Mouse (Mus musculus): ENCODE data around the gene Cckbr. TPM values are rescaled to one million over a fixed set of nuclear protein-coding genes. Genes with fewer than 3 reads are reported as not detected.

Gene Cckbr
- total and polyA plus RNA-seq, 3 experiments: not detected

GRCm38 (mm10) chr7:105513845-105514291 lies 88.3 kb downstream of the Cckbr start:
- H3K9ac ChIP-seq (ENCODE audit: control insufficient read depth, low read depth, low read length, poor library complexity, severe bottlenecking): no peak overlapping the region
- H3K9me3 ChIP-seq (replicated peaks; ENCODE audit: insufficient read depth, low read length): no peaks in the 10 kb centered on the region
- no peaks in the 10 kb centered on the region for H3K4me1 ChIP-seq (ENCODE audit: control insufficient read depth in 1 of 2, insufficient read depth in 2 of 2, low read length in 2 of 2)
- H3K36me3 ChIP-seq (ENCODE audit: control insufficient read depth in 1 of 2, insufficient read depth in 2 of 2, low read length in 2 of 2): no peaks in the 10 kb centered on the region
- TF ChIP-seq MAX (IDR thresholded peaks at IDR 0.05; ENCODE audit: low read length) (no peak), MYB (IDR thresholded peaks at IDR 0.05; ENCODE audit: low read depth, low read length) (no peak), USF1 (IDR thresholded peaks at IDR 0.05; ENCODE audit: low read depth, low read length) (no peak), EP300 (IDR thresholded peaks at IDR 0.05; ENCODE audit: low read depth in 1 of 2, low read length in 2 of 2) (no peak), ZC3H11A (IDR thresholded peaks at IDR 0.05; ENCODE audit: low read depth, low read length) (no peak), E2F4 (IDR thresholded peaks at IDR 0.05; ENCODE audit: borderline replicate concordance, low read depth, low read length) (no peak), JUND (IDR thresholded peaks at IDR 0.05; ENCODE audit: low read depth, low read length) (no peak), MYC (IDR thresholded peaks at IDR 0.05; ENCODE audit: low read depth, low read length) (no peak), TBP (IDR thresholded peaks at IDR 0.05; ENCODE audit: low read depth, low read length) (no peak), ZMIZ1 (IDR thresholded peaks at IDR 0.05; ENCODE audit: low read depth, low read length) (no peak), BHLHE40 (IDR thresholded peaks at IDR 0.05; ENCODE audit: borderline replicate concordance, low read depth, low read length) (no peak), MXI1 (IDR thresholded peaks at IDR 0.05; ENCODE audit: low read depth, low read length) (no peak), CTCF (IDR thresholded peaks at IDR 0.05 in 2 of 3, conservative IDR thresholded peaks at IDR 0.05 in 1 of 3; ENCODE audit: control insufficient read depth in 1 of 3, insufficient read depth in 1 of 3, low read depth in 2 of 3, low read length in 3 of 3, poor library complexity in 1 of 3, severe bottlenecking in 1 of 3) (no peak), TCF12 (IDR thresholded peaks at IDR 0.05; ENCODE audit: low read depth, low read length) (no peak), SIN3A (IDR thresholded peaks at IDR 0.05; ENCODE audit: low read length) (no peak), ZKSCAN1 (IDR thresholded peaks at IDR 0.05; ENCODE audit: low read depth, low read length) (no peak), ETS1 (IDR thresholded peaks at IDR 0.05; ENCODE audit: low read depth, low read length) (no peak)
- H3K4me3 ChIP-seq (ENCODE audit: control insufficient read depth in 1 of 2, insufficient read depth in 1 of 2, low read depth in 2 of 2, low read length in 2 of 2): no peak overlapping the region
- DNase-seq (ENCODE audit: low read depth, low spot score): no peak
- no peaks in the 10 kb centered on the region for H3K79me2 ChIP-seq (ENCODE audit: control insufficient read depth, insufficient read depth, low read length, poor library complexity)
- no peaks in the 10 kb centered on the region for H3K27me3 ChIP-seq (ENCODE audit: control insufficient read depth in 1 of 2, insufficient read depth in 2 of 2, low read length in 2 of 2)
- H3K27ac ChIP-seq (ENCODE audit: control insufficient read depth, low read depth, low read length): no peak overlapping the region

GRCm38 (mm10) chr7:105514561-105514960 lies 89.0 kb downstream of the Cckbr start:
- Histone ChIP-seq H3K36me3 (ENCODE audit: control insufficient read depth in 1 of 2, insufficient read depth in 2 of 2, low read length in 2 of 2) (no peaks in the 10 kb centered on the region), H3K27me3 (ENCODE audit: control insufficient read depth in 1 of 2, insufficient read depth in 2 of 2, low read length in 2 of 2) (peaks cover 0 to 4% of the 10 kb centered on the region in 2 experiments; a peak in 1 of 4 replicates), H3K27ac (ENCODE audit: control insufficient read depth, low read depth, low read length) (no peak overlapping the region), H3K4me3 (ENCODE audit: control insufficient read depth in 1 of 2, insufficient read depth in 1 of 2, low read depth in 2 of 2, low read length in 2 of 2) (no peak overlapping the region), H3K79me2 (ENCODE audit: control insufficient read depth, insufficient read depth, low read length, poor library complexity) (no peaks in the 10 kb centered on the region), H3K4me1 (ENCODE audit: control insufficient read depth in 1 of 2, insufficient read depth in 2 of 2, low read length in 2 of 2) (no peaks in the 10 kb centered on the region), H3K9ac (ENCODE audit: control insufficient read depth, low read depth, low read length, poor library complexity, severe bottlenecking) (no peak overlapping the region), H3K9me3 (replicated peaks; ENCODE audit: insufficient read depth, low read length) (no peaks in the 10 kb centered on the region)
- DNase-seq (ENCODE audit: low read depth, low spot score): no peak
- TF ChIP-seq SMC3 (IDR thresholded peaks at IDR 0.05; ENCODE audit: low read depth, low read length) (no peak), TAL1 (IDR thresholded peaks at IDR 0.05; ENCODE audit: low read length) (no peak), GABPA (IDR thresholded peaks at IDR 0.05; ENCODE audit: low read depth, low read length) (no peak), ZNF384 (IDR thresholded peaks at IDR 0.05; ENCODE audit: low read depth, low read length) (no peak), E2F4 (IDR thresholded peaks at IDR 0.05; ENCODE audit: borderline replicate concordance, low read depth, low read length) (no peak), CHD1 (IDR thresholded peaks at IDR 0.05; ENCODE audit: low read depth, low read length) (no peak)
